Mouse (Mus musculus): Measurements from ENCODE around the gene Nucks1. TPM values are rescaled to one million over a fixed set of nuclear protein-coding genes. Genes with fewer than 3 reads are reported as not detected.

Gene Nucks1
- polyA plus RNA-seq, 1 experiment from 2014 or later: 103 TPM

GRCm38 (mm10) chr1:131970661-131971520 is 60.6 kb downstream of the Nucks1 start:
- Histone ChIP-seq H3K27ac (peak overlapping the region; percentile 75), H3K4me1 (peaks cover 52% of the 10 kb centered on the region), H3K9me3 (replicated peaks) (no peaks in the 10 kb centered on the region), H3K27me3 (0 out of 2 replicates have a peak, but pooled peaks cover 3% of the 10 kb centered on the region), H3K4me3 (no peak overlapping the region), H3K36me3 (no peaks in the 10 kb centered on the region), H3K9ac (0 out of 2 replicates have a peak overlapping the region, but pooled peaks have one; percentile 13), H3K4me2 (replicated peaks) (peak overlapping the region; percentile 29)
- WGBS: 4% methylated on average over 16 of the region's 16 CpGs
- ATAC-seq (ENCODE audit: low FRiP score): peak; percentile 79

DNA sequence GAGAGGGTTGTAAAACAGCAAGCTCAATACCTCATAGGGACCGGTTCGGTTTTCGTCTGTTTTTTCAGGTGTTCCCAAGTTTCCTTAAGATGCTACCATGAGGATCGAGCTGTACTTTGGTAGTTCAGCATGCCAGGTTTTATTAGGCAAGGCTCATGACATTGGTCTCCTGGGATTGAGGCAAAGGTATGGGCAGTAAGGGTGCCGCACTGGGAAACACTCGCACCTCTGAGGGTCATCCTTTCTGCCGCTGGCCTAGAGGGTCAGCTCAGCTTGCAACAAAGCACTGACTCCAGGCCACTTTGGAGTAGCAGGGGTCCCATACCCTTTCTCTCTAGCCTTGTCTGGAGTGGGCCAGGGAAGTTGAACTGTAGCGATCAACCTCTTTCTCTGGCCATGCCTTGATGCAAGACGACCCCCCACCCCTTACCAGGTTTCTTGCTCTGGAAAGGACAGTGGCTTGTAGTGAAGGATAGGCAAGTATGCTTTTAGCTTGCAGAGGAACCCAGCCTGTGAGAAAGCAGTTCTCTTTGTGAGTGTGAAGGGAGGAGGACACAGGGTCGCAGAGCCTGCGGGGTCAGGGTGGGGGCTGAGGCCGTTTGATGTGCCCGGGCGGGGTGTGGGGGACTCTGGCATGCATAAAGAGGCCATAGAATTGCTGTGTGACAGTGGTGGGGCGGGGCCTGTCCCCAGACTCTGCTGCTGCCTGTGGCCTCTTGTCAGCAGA is 61.6 kb downstream of the Nucks1 start:
- 3% methylated on average over 15 of the region's 15 CpGs for WGBS
- 0 out of 2 replicates have a peak, but pooled peaks cover 3% of the 10 kb centered on the region for H3K27me3 ChIP-seq
- H3K4me1 ChIP-seq: peaks cover 46% of the 10 kb centered on the region
- H3K9me3 ChIP-seq (replicated peaks): no peaks in the 10 kb centered on the region
- no peak overlapping the region for H3K4me3 ChIP-seq
- H3K27ac ChIP-seq: peak overlapping the region; percentile 75
- H3K4me2 ChIP-seq (replicated peaks): peak overlapping the region; percentile 29
- H3K36me3 ChIP-seq: no peaks in the 10 kb centered on the region
- peak overlapping the region; percentile 28; the same call in 1 of the 2 replicates for H3K9ac ChIP-seq
- peak; percentile 67 for ATAC-seq (ENCODE audit: low FRiP score)

- WGBS: 12% methylated on average over 13 of the region's 13 CpGs
- H3K27me3 ChIP-seq: peaks cover 4% of the 10 kb centered on the region; the same call in 1 of the 2 replicates
- no peaks in the 10 kb centered on the region for H3K36me3 ChIP-seq
- H3K9me3 ChIP-seq (replicated peaks): no peaks in the 10 kb centered on the region
- H3K4me2 ChIP-seq (replicated peaks): peak overlapping the region; percentile 13
- ATAC-seq (ENCODE audit: low FRiP score): no peak
- H3K27ac ChIP-seq: peak overlapping the region; percentile 75
- no peak overlapping the region for H3K4me3 ChIP-seq
- peak overlapping the region; percentile 28 for H3K9ac ChIP-seq
- H3K4me1 ChIP-seq: peaks cover 46% of the 10 kb centered on the region
Measured at GRCm38 (mm10) chr1:131972498-131973334, 62.4 kb downstream of the Nucks1 start.

DNA sequence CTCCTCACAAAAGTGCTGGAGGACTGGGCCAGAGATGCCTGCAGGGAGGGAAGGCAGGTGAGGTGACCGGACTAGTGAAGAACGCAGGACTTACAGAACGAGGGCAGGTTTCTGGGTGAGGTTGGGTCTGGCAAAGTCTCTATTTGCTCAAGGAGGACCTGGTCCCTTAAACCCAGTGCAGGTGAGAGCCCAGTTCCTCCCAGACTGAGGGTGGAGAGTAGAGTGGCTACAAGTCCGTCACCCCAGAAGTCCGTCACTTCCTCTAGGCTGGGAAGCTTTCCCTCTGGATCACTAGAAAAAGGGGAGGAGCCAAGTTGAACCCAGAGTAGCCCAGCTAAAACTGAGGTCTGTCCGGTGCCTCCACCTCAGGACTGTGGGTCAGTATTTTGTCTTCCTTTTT is 63.7 kb downstream of the Nucks1 start:
- WGBS: 79% methylated on average over 6 of the region's 6 CpGs
- Histone ChIP-seq H3K9ac (no peak overlapping the region), H3K4me1 (peaks cover 46% of the 10 kb centered on the region)

GRCm38 (mm10) chr1:131976886-131977285 is 66.6 kb downstream of the Nucks1 start:
- no peak overlapping the region for H3K4me3 ChIP-seq
- ATAC-seq (ENCODE audit: low FRiP score): no peak
- H3K27ac ChIP-seq: no peak overlapping the region
- H3K27me3 ChIP-seq: peaks cover 7% of the 10 kb centered on the region; the same call in 1 of the 2 replicates
- H3K9ac ChIP-seq: no peak overlapping the region
- H3K9me3 ChIP-seq (replicated peaks): no peaks in the 10 kb centered on the region
- H3K4me2 ChIP-seq (replicated peaks): no peak overlapping the region
- WGBS: 78% methylated on average over 5 of the region's 5 CpGs
- no peaks in the 10 kb centered on the region for H3K36me3 ChIP-seq
- H3K4me1 ChIP-seq: peaks cover 28% of the 10 kb centered on the region

More for the DNA sequence above, 63.7 kb downstream of the Nucks1 start:
- Histone ChIP-seq H3K27me3 (peaks cover 7% of the 10 kb centered on the region; the same call in 1 of the 2 replicates), H3K27ac (no peak overlapping the region), H3K9me3 (replicated peaks) (no peaks in the 10 kb centered on the region), H3K4me2 (replicated peaks) (no peak overlapping the region), H3K36me3 (no peaks in the 10 kb centered on the region), H3K4me3 (no peak overlapping the region)
- no peak for ATAC-seq (ENCODE audit: low FRiP score)

GRCm38 (mm10) chr1:131980471-131980870 is 70.1 kb downstream of the Nucks1 start:
- WGBS: 22% methylated on average over 2 of the region's 2 CpGs
- H3K9me3 ChIP-seq (replicated peaks): no peaks in the 10 kb centered on the region
- peaks cover 4% of the 10 kb centered on the region; the same call in 1 of the 2 replicates for H3K27me3 ChIP-seq
- no peak for ATAC-seq (ENCODE audit: low FRiP score)
- H3K36me3 ChIP-seq: no peaks in the 10 kb centered on the region
- H3K27ac ChIP-seq: no peak overlapping the region
- no peak overlapping the region for H3K4me2 ChIP-seq (replicated peaks)
- H3K9ac ChIP-seq: no peak overlapping the region; the same call in 1 of the 2 replicates
- no peak overlapping the region for H3K4me3 ChIP-seq
- peaks cover 4% of the 10 kb centered on the region; the same call in 1 of the 2 replicates for H3K4me1 ChIP-seq

DNA sequence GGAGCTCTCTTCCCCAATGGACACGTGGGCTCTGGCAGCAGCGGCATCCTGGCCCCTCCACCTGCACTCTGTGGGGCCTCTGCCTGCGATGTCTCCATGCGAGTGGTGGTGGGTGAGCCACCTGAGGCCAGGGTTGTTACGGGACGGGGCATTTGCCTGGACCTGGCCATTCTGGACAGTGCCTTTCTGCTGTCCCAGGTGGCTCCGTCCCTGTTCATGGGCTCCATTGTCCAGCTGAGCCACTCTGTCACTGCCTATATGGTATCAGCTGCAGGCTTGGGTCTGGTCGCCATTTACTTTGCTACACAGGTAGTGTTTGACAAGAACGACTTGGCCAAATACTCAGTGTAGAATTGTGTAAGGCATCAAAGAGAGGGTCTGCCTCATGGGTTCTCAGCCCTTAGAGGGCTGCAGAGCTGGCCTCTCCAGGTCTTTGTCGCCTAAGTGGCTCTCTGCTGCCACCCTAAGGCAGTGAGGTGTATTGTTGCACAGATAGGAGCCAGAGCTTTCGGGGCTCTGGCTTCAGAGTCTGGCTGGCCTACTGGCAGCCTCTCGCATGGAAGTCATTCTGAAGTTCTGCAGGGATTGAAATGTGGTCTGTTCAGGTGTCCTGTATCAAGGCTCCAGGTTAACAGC is 71.2 kb downstream of the Nucks1 start:
- Histone ChIP-seq H3K4me3 (no peak overlapping the region), H3K27ac (no peak overlapping the region), H3K36me3 (no peaks in the 10 kb centered on the region), H3K9ac (no peak overlapping the region), H3K27me3 (peaks cover 4% of the 10 kb centered on the region; the same call in 1 of the 2 replicates), H3K4me2 (replicated peaks) (no peak overlapping the region), H3K4me1 (no peaks in the 10 kb centered on the region), H3K9me3 (replicated peaks) (no peaks in the 10 kb centered on the region)
- ATAC-seq (ENCODE audit: low FRiP score): peak; percentile 69
- WGBS: 46% methylated on average over 12 of the region's 12 CpGs

- Histone ChIP-seq H3K27me3 (peaks cover 1% of the 10 kb centered on the region; the same call in 1 of the 2 replicates), H3K4me1 (no peaks in the 10 kb centered on the region), H3K36me3 (no peaks in the 10 kb centered on the region), H3K4me3 (no peak overlapping the region), H3K9me3 (replicated peaks) (no peaks in the 10 kb centered on the region), H3K9ac (no peak overlapping the region), H3K4me2 (replicated peaks) (no peak overlapping the region), H3K27ac (no peak overlapping the region)
- ATAC-seq (ENCODE audit: low FRiP score): peak; percentile 41; the same call in 1 of the 2 replicates
- WGBS: 21% methylated on average over 5 of the region's 5 CpGs
Measured at GRCm38 (mm10) chr1:131982907-131983306, 72.6 kb downstream of the Nucks1 start.

DNA sequence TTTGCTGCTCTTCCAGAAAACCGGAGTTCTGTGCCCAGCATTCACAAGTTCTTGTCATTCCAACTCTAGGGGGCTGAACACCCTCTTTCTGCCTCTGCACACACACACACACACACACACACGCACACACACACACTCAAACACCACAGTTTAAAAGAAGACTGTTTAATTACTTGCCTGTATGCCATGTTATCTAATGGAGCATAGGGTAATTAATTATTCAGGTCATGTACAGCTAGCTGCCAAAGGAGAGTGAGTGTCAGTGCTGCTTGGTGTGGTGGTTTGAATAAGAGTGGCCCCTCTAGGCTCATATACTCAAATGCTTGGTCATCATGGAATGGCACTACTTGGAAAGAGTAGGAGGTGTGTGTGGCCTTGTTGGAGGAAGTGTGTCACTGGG is 73.5 kb downstream of the Nucks1 start:
- Histone ChIP-seq H3K36me3 (no peaks in the 10 kb centered on the region), H3K27ac (no peak overlapping the region), H3K9me3 (replicated peaks) (no peaks in the 10 kb centered on the region), H3K4me3 (no peak overlapping the region), H3K4me2 (replicated peaks) (no peak overlapping the region), H3K27me3 (no peaks in the 10 kb centered on the region), H3K4me1 (no peaks in the 10 kb centered on the region), H3K9ac (no peak overlapping the region)
- WGBS: 79% methylated on average over 2 of the region's 2 CpGs
- no peak for ATAC-seq (ENCODE audit: low FRiP score)
